Mouse (Mus musculus): ENCODE data around the gene Rapgef4. TPM values are rescaled to one million over a fixed set of nuclear protein-coding genes. Genes with fewer than 3 reads are reported as not detected.

Gene Rapgef4
- total RNA-seq, 1 experiment: 3.4 TPM

GRCm38 (mm10) chr2:72042093-72042492 is 61.1 kb downstream of the Rapgef4 start:
- no peak overlapping the region for H3K4me3 ChIP-seq (ENCODE audit: insufficient read depth in 1 of 2, low read depth in 1 of 2, low read length in 2 of 2, poor library complexity in 1 of 2, severe bottlenecking in 1 of 2)
- H3K9ac ChIP-seq (ENCODE audit: insufficient read depth, low read depth, low read length, poor library complexity, severe bottlenecking): no peak overlapping the region
- no peaks in the 10 kb centered on the region for H3K9me3 ChIP-seq (ENCODE audit: control insufficient read depth, insufficient read depth, low read depth, low read length)
- TF ChIP-seq MAFK (IDR thresholded peaks at IDR 0.05; ENCODE audit: insufficient read depth, low read depth, low read length) (no peak), CHD2 (IDR thresholded peaks at IDR 0.05; ENCODE audit: low read depth, low read length) (no peak), HCFC1 (IDR thresholded peaks at IDR 0.05; ENCODE audit: borderline replicate concordance, insufficient read depth, low read length) (no peak), ZNF384 (IDR thresholded peaks at IDR 0.05; ENCODE audit: low read depth, low read length) (no peak), ZC3H11A (IDR thresholded peaks at IDR 0.05; ENCODE audit: borderline replicate concordance, low read depth, low read length) (peak; percentile 31; the same call in 1 of the 2 replicates)
- no peaks in the 10 kb centered on the region for H3K4me1 ChIP-seq (ENCODE audit: control insufficient read depth in 2 of 2, insufficient read depth in 2 of 2, low read length in 2 of 2, poor library complexity in 1 of 2)
- H3K27ac ChIP-seq (ENCODE audit: insufficient read depth, low read depth, low read length, poor library complexity, severe bottlenecking): no peak overlapping the region
- in situ Hi-C loops (cut with MboI; ENCODE audit: low sequenced_read_pairs in 2 of 2, unreplicated experiment in 2 of 2): no loop called here
- H3K36me3 ChIP-seq (ENCODE audit: control insufficient read depth, insufficient read depth, low read length, poor library complexity, severe bottlenecking): no peaks in the 10 kb centered on the region
- peak; percentile 63 for DNase-seq (ENCODE audit: low read depth, low spot score)

GRCm38 (mm10) chr2:72044191-72044590 is 63.2 kb downstream of the Rapgef4 start:
- TF ChIP-seq HCFC1 (IDR thresholded peaks at IDR 0.05; ENCODE audit: borderline replicate concordance, insufficient read depth, low read length) (no peak), ZNF384 (IDR thresholded peaks at IDR 0.05; ENCODE audit: low read depth, low read length) (no peak), ZC3H11A (IDR thresholded peaks at IDR 0.05; ENCODE audit: borderline replicate concordance, low read depth, low read length) (no peak), MAFK (IDR thresholded peaks at IDR 0.05; ENCODE audit: insufficient read depth, low read depth, low read length) (no peak), CHD2 (IDR thresholded peaks at IDR 0.05; ENCODE audit: low read depth, low read length) (no peak)
- Histone ChIP-seq H3K27ac (ENCODE audit: insufficient read depth, low read depth, low read length, poor library complexity, severe bottlenecking) (no peak overlapping the region), H3K4me1 (ENCODE audit: control insufficient read depth in 2 of 2, insufficient read depth in 2 of 2, low read length in 2 of 2, poor library complexity in 1 of 2) (no peaks in the 10 kb centered on the region), H3K9me3 (ENCODE audit: control insufficient read depth, insufficient read depth, low read depth, low read length) (no peaks in the 10 kb centered on the region), H3K36me3 (ENCODE audit: control insufficient read depth, insufficient read depth, low read length, poor library complexity, severe bottlenecking) (no peaks in the 10 kb centered on the region), H3K4me3 (ENCODE audit: insufficient read depth in 1 of 2, low read depth in 1 of 2, low read length in 2 of 2, poor library complexity in 1 of 2, severe bottlenecking in 1 of 2) (no peak overlapping the region), H3K9ac (ENCODE audit: insufficient read depth, low read depth, low read length, poor library complexity, severe bottlenecking) (no peak overlapping the region)
- DNase-seq (ENCODE audit: low read depth, low spot score): no peak
- in situ Hi-C loops (cut with MboI; ENCODE audit: low sequenced_read_pairs in 2 of 2, unreplicated experiment in 2 of 2): no loop called here

- Histone ChIP-seq H3K36me3 (ENCODE audit: control insufficient read depth, insufficient read depth, low read length, poor library complexity, severe bottlenecking) (no peaks in the 10 kb centered on the region), H3K9ac (ENCODE audit: insufficient read depth, low read depth, low read length, poor library complexity, severe bottlenecking) (no peak overlapping the region), H3K4me3 (ENCODE audit: insufficient read depth in 1 of 2, low read depth in 1 of 2, low read length in 2 of 2, poor library complexity in 1 of 2, severe bottlenecking in 1 of 2) (no peak overlapping the region), H3K9me3 (ENCODE audit: control insufficient read depth, insufficient read depth, low read depth, low read length) (no peaks in the 10 kb centered on the region), H3K4me1 (ENCODE audit: control insufficient read depth in 2 of 2, insufficient read depth in 2 of 2, low read length in 2 of 2, poor library complexity in 1 of 2) (no peaks in the 10 kb centered on the region), H3K27ac (ENCODE audit: insufficient read depth, low read depth, low read length, poor library complexity, severe bottlenecking) (no peak overlapping the region)
- in situ Hi-C loops (cut with MboI; ENCODE audit: low sequenced_read_pairs in 2 of 2, unreplicated experiment in 2 of 2): no loop called here
- no peak for DNase-seq (ENCODE audit: low read depth, low spot score)
- TF ChIP-seq MAFK (IDR thresholded peaks at IDR 0.05; ENCODE audit: insufficient read depth, low read depth, low read length): no peak
- no peak for TF ChIP-seq CHD2 (IDR thresholded peaks at IDR 0.05; ENCODE audit: low read depth, low read length)
- no peak for TF ChIP-seq HCFC1 (IDR thresholded peaks at IDR 0.05; ENCODE audit: borderline replicate concordance, insufficient read depth, low read length)
- TF ChIP-seq ZC3H11A (IDR thresholded peaks at IDR 0.05; ENCODE audit: borderline replicate concordance, low read depth, low read length): no peak
- TF ChIP-seq ZNF384 (IDR thresholded peaks at IDR 0.05; ENCODE audit: low read depth, low read length): no peak
These were observed 64.0 kb downstream of the Rapgef4 start for GRCm38 (mm10) chr2:72045024-72045423.

GRCm38 (mm10) chr2:72045659-72046058 is 64.6 kb downstream of the Rapgef4 start:
- Histone ChIP-seq H3K9ac (ENCODE audit: insufficient read depth, low read depth, low read length, poor library complexity, severe bottlenecking) (no peak overlapping the region), H3K4me1 (ENCODE audit: control insufficient read depth in 2 of 2, insufficient read depth in 2 of 2, low read length in 2 of 2, poor library complexity in 1 of 2) (no peaks in the 10 kb centered on the region), H3K36me3 (ENCODE audit: control insufficient read depth, insufficient read depth, low read length, poor library complexity, severe bottlenecking) (no peaks in the 10 kb centered on the region), H3K4me3 (ENCODE audit: insufficient read depth in 1 of 2, low read depth in 1 of 2, low read length in 2 of 2, poor library complexity in 1 of 2, severe bottlenecking in 1 of 2) (no peak overlapping the region), H3K9me3 (ENCODE audit: control insufficient read depth, insufficient read depth, low read depth, low read length) (no peaks in the 10 kb centered on the region), H3K27ac (ENCODE audit: insufficient read depth, low read depth, low read length, poor library complexity, severe bottlenecking) (no peak overlapping the region)
- no peak for DNase-seq (ENCODE audit: low read depth, low spot score)
- in situ Hi-C loops (cut with MboI; ENCODE audit: low sequenced_read_pairs in 2 of 2, unreplicated experiment in 2 of 2): no loop called here
- no peak for TF ChIP-seq ZC3H11A (IDR thresholded peaks at IDR 0.05; ENCODE audit: borderline replicate concordance, low read depth, low read length)
- no peak for TF ChIP-seq MAFK (IDR thresholded peaks at IDR 0.05; ENCODE audit: insufficient read depth, low read depth, low read length)
- no peak for TF ChIP-seq HCFC1 (IDR thresholded peaks at IDR 0.05; ENCODE audit: borderline replicate concordance, insufficient read depth, low read length)
- no peak for TF ChIP-seq ZNF384 (IDR thresholded peaks at IDR 0.05; ENCODE audit: low read depth, low read length)
- TF ChIP-seq CHD2 (IDR thresholded peaks at IDR 0.05; ENCODE audit: low read depth, low read length): no peak

GRCm38 (mm10) chr2:72050451-72050850 is 69.4 kb downstream of the Rapgef4 start:
- Histone ChIP-seq H3K9ac (ENCODE audit: insufficient read depth, low read depth, low read length, poor library complexity, severe bottlenecking) (no peak overlapping the region), H3K4me3 (ENCODE audit: insufficient read depth in 1 of 2, low read depth in 1 of 2, low read length in 2 of 2, poor library complexity in 1 of 2, severe bottlenecking in 1 of 2) (no peak overlapping the region), H3K9me3 (ENCODE audit: control insufficient read depth, insufficient read depth, low read depth, low read length) (no peaks in the 10 kb centered on the region), H3K4me1 (ENCODE audit: control insufficient read depth in 2 of 2, insufficient read depth in 2 of 2, low read length in 2 of 2, poor library complexity in 1 of 2) (no peaks in the 10 kb centered on the region), H3K36me3 (ENCODE audit: control insufficient read depth, insufficient read depth, low read length, poor library complexity, severe bottlenecking) (no peaks in the 10 kb centered on the region), H3K27ac (ENCODE audit: insufficient read depth, low read depth, low read length, poor library complexity, severe bottlenecking) (no peak overlapping the region)
- DNase-seq (ENCODE audit: low read depth, low spot score): no peak
- in situ Hi-C loops (cut with MboI; ENCODE audit: low sequenced_read_pairs in 2 of 2, unreplicated experiment in 2 of 2): no loop called here
- no peak for TF ChIP-seq HCFC1 (IDR thresholded peaks at IDR 0.05; ENCODE audit: borderline replicate concordance, insufficient read depth, low read length)
- TF ChIP-seq ZC3H11A (IDR thresholded peaks at IDR 0.05; ENCODE audit: borderline replicate concordance, low read depth, low read length): no peak
- no peak for TF ChIP-seq MAFK (IDR thresholded peaks at IDR 0.05; ENCODE audit: insufficient read depth, low read depth, low read length)
- no peak for TF ChIP-seq ZNF384 (IDR thresholded peaks at IDR 0.05; ENCODE audit: low read depth, low read length)
- TF ChIP-seq CHD2 (IDR thresholded peaks at IDR 0.05; ENCODE audit: low read depth, low read length): no peak

Data from ES-E14 (cell line).